ENCODE assay signal across 17 mouse cellular contexts in the genomic region with DNA sequence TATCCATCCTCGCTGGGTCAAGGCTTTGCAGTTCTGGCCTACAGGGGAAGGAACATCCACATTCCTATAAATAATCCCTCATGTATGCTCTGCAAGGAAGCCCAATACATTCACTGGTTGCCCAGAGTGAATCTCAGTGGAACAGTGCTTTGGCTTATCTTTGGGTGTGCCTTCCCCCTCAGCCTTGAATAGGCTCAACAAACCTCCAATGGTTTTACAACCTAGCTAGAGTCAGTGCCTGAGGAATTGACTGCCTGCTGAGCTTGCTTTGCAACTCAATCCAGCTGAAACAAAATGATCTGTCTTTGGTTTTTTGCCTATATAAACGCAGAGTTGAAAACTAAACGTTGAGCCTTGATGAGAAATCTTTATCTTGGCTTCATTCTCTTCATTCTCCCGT. TPM values are rescaled to one million over a fixed set of nuclear protein-coding genes. Genes with fewer than 3 reads are reported as not detected.
DNase-seq lines count a peak whose midpoint lies in the region; TF ChIP-seq lines count a peak whose summit lies in the region.
"Had no signal": no experiment of that assay in that cellular context is flagged by ENCODE, and none has a peak within 500 bp of the region (broad histone marks: within the 10 kb centered on the region; RNA-seq: fewer than 3 reads in every experiment).

No protein-coding gene starts in this region.

- TF ChIP-seq POLR2A in olfactory bulb, adult 2 months (IDR thresholded peaks at IDR 0.05; ENCODE audit: insufficient read depth, low read depth, low read length), result no peak

- H3K4me1 ChIP-seq in olfactory bulb, adult 2 months (ENCODE audit: control insufficient read depth, insufficient read depth, low read length), result peaks cover 32% of the 10 kb centered on the region
- H3K4me1 ChIP-seq: embryonic facial prominence, embryonic 12.5 days; forebrain, embryonic 13.5 days; forebrain, embryonic 15.5 days had no signal

- 70% methylated on average over 4 of the region's 4 CpGs for WGBS in olfactory bulb, adult 2 months

- DNase-seq in ES-CJ7 (ENCODE audit: low read depth, low spot score), result peak; percentile 53
- DNase-seq in R1 (ENCODE audit: low read depth, low spot score), result peak; percentile 70
- no peak for DNase-seq in cerebellum, adult 9-11 months
- no peak for DNase-seq in adrenal gland, postnatal 14 days
- DNase-seq: adrenal gland, adult 8-10 months; adrenal gland, postnatal 25 days; cerebellum, adult 11 months; cerebellum, adult 18-20 months; cerebellum, adult 8-10 months; cerebellum, postnatal 10 days; cerebellum, postnatal 25 days; forebrain, postnatal 0 days had no signal

- no peak overlapping the region for H3K4me3 ChIP-seq in olfactory bulb, adult 2 months (ENCODE audit: insufficient read depth, low read depth, low read length)
- H3K4me3 ChIP-seq: embryonic facial prominence, embryonic 10.5 days; embryonic facial prominence, embryonic 12.5 days; forebrain, embryonic 13.5 days; forebrain, embryonic 15.5 days had no signal

- H3K27ac ChIP-seq in olfactory bulb, adult 2 months (ENCODE audit: insufficient read depth, low read depth, low read length), result peak overlapping the region; percentile 93
- H3K27ac ChIP-seq: embryonic facial prominence, embryonic 10.5 days; embryonic facial prominence, embryonic 12.5 days; forebrain, embryonic 13.5 days; forebrain, embryonic 15.5 days had no signal

- TF ChIP-seq CTCF in olfactory bulb, adult 2 months (IDR thresholded peaks at IDR 0.05; ENCODE audit: insufficient read depth, low read depth, low read length), result no peak

RNA-seq across cellular contexts. Expression of a gene that starts 51.5 kb away (rescaled TPM):
- not detected in 2 replicates for polyA plus RNA-seq in olfactory bulb, adult 2 months (2012; ENCODE audit: insufficient read depth, insufficient read length, low replicate concordance, missing spikeins)
- total RNA-seq in adrenal gland, postnatal 14 days (2021), result 41.1 and 47.7 TPM in 2 replicates

Comparison
In these comparisons a context has a peak if more than half of its experiments do, and no peak if none do; other contexts are left out.
1. DNase-seq: peak in ES-CJ7 (single experiment) and R1 (single experiment); none in cerebellum, adult 9-11 months (single experiment) and adrenal gland, postnatal 14 days (single experiment).